Mouse (Mus musculus) MEL (cell line): ENCODE measurements around the gene Acss1. TPM values are rescaled to one million over a fixed set of nuclear protein-coding genes. Genes with fewer than 3 reads are reported as not detected.

Experiments used
- DNase-seq: peaks from one replicate; pipeline ENCODE4 v3.0.0; 2011; ENCODE audit warnings: low read depth, low spot score
- H3K27ac ChIP-seq: 2 replicates; pipeline ENCODE4 v1.5.1; 2012; ENCODE audit warnings: low read depth, mild to moderate bottlenecking, control low read depth, low read length, moderate library complexity; ENCODE audit not compliant: control insufficient read depth
- H3K27me3 ChIP-seq, 2 experiments: fragments of 150-350 bp in 1 of 2; sonication (generic) in 1 of 2; 2 replicates each; pipeline ENCODE4 v1.6.1; 2012; ENCODE audit warnings: low read length in 2 of 2, mild to moderate bottlenecking in 2 of 2, improper control_type of control experiment in 1 of 2, moderate library complexity in 1 of 2; ENCODE audit not compliant: insufficient read depth in 2 of 2, control insufficient read depth in 1 of 2
- H3K36me3 ChIP-seq, 2 experiments: 2 replicates each; pipeline ENCODE4 v1.6.1; 2012 to 2014; ENCODE audit warnings: low read length in 2 of 2, improper control_type of control experiment in 1 of 2, inconsistent platforms in 1 of 2, mild to moderate bottlenecking in 1 of 2; ENCODE audit not compliant: insufficient read depth in 2 of 2, control insufficient read depth in 1 of 2
- H3K4me1 ChIP-seq, 2 experiments: fragments of 150-350 bp in 1 of 2; sonication (generic) in 1 of 2; 2 replicates each; pipeline ENCODE4 v1.6.1; 2012; ENCODE audit warnings: low read length in 2 of 2, improper control_type of control experiment in 1 of 2, mild to moderate bottlenecking in 1 of 2; ENCODE audit not compliant: insufficient read depth in 2 of 2, control insufficient read depth in 1 of 2
- H3K4me3 ChIP-seq, 2 experiments: fragments of 150-350 bp in 1 of 2; sonication (generic) in 1 of 2; 2 replicates each; pipeline ENCODE4 v1.5.1; 2012; ENCODE audit warnings: low read depth in 2 of 2, low read length in 2 of 2, mild to moderate bottlenecking in 2 of 2, moderate library complexity in 2 of 2, control low read depth in 1 of 2, improper control_type of control experiment in 1 of 2; ENCODE audit not compliant: control insufficient read depth in 1 of 2, insufficient read depth in 1 of 2
- H3K79me2 ChIP-seq: 2 replicates; pipeline ENCODE4 v1.6.1; 2012; ENCODE audit warnings: mild to moderate bottlenecking, low read length, moderate library complexity; ENCODE audit not compliant: control insufficient read depth, poor library complexity, insufficient read depth
- H3K9ac ChIP-seq: 2 replicates; pipeline ENCODE4 v1.6.1; 2012; ENCODE audit warnings: low read depth, mild to moderate bottlenecking, control low read depth, low read length, moderate library complexity; ENCODE audit not compliant: control insufficient read depth, poor library complexity, severe bottlenecking
- H3K9me3 ChIP-seq: fragments of 150-350 bp; sonication (generic); replicated peaks from 2 replicates; pipeline ENCODE4 v1.6.1; 2012; ENCODE audit warnings: mild to moderate bottlenecking, low read length, improper control_type of control experiment, moderate library complexity; ENCODE audit not compliant: insufficient read depth
- CHD2 ChIP-seq: IDR thresholded peaks from 2 replicates; pipeline ENCODE4 v1.6.1; 2011; ENCODE audit warnings: low read length, improper control_type of control experiment
- EP300 ChIP-seq, 2 experiments: IDR thresholded peaks; 2 replicates each; pipeline ENCODE4 v1.6.1; 2011; ENCODE audit warnings: improper control_type of control experiment in 2 of 2, low read length in 2 of 2, low read depth in 1 of 2, mild to moderate bottlenecking in 1 of 2
- ETS1 ChIP-seq: IDR thresholded peaks from 2 replicates; pipeline ENCODE4 v1.6.1; 2012; ENCODE audit warnings: low read depth, mild to moderate bottlenecking, inconsistent platforms, low read length, improper control_type of control experiment, moderate library complexity
- GABPA ChIP-seq: IDR thresholded peaks from 2 replicates; pipeline ENCODE4 v1.6.1; 2012; ENCODE audit warnings: low read depth, mild to moderate bottlenecking, inconsistent platforms, low read length, improper control_type of control experiment, moderate library complexity
- GATA1 ChIP-seq: IDR thresholded peaks from 2 replicates; pipeline ENCODE4 v1.6.1; 2011; ENCODE audit warnings: low read depth, low read length, improper control_type of control experiment
- HCFC1 ChIP-seq: IDR thresholded peaks from 2 replicates; pipeline ENCODE4 v1.6.1; 2012; ENCODE audit warnings: low read depth, mild to moderate bottlenecking, inconsistent platforms, low read length, improper control_type of control experiment, moderate library complexity
- MAFK ChIP-seq: IDR thresholded peaks from 2 replicates; pipeline ENCODE4 v1.6.1; 2011; ENCODE audit warnings: low read depth, mild to moderate bottlenecking, low read length, improper control_type of control experiment, borderline replicate concordance
- MAX ChIP-seq: IDR thresholded peaks from 2 replicates; pipeline ENCODE4 v1.6.1; 2011; ENCODE audit warnings: low read length, improper control_type of control experiment
- MAZ ChIP-seq: IDR thresholded peaks from 2 replicates; pipeline ENCODE4 v1.6.1; 2012; ENCODE audit warnings: low read depth, mild to moderate bottlenecking, inconsistent platforms, low read length, improper control_type of control experiment
- MEF2A ChIP-seq: IDR thresholded peaks from 2 replicates; pipeline ENCODE4 v1.6.1; 2014; ENCODE audit warnings: low read depth, mild to moderate bottlenecking, inconsistent platforms, low read length, improper control_type of control experiment; ENCODE audit not compliant: poor library complexity, insufficient replicate concordance, severe bottlenecking; ENCODE audit errors: extremely low read depth
- MXI1 ChIP-seq: IDR thresholded peaks from 2 replicates; pipeline ENCODE4 v1.6.1; 2011; ENCODE audit warnings: mild to moderate bottlenecking, low read depth, low read length, improper control_type of control experiment
- MYB ChIP-seq: IDR thresholded peaks from 2 replicates; pipeline ENCODE4 v1.6.1; 2011; ENCODE audit warnings: mild to moderate bottlenecking, low read depth, low read length, improper control_type of control experiment
- MYC ChIP-seq: IDR thresholded peaks from 2 replicates; pipeline ENCODE4 v1.6.1; 2011; ENCODE audit warnings: low read depth, mild to moderate bottlenecking, low read length, improper control_type of control experiment, moderate library complexity
- POLR2A ChIP-seq, 2 experiments: IDR thresholded peaks; 2 replicates each; pipeline ENCODE4 v1.6.1; 2011 to 2012; ENCODE audit warnings: low read length in 2 of 2, mild to moderate bottlenecking in 2 of 2, control low read depth in 1 of 2, improper control_type of control experiment in 1 of 2, low read depth in 1 of 2, moderate library complexity in 1 of 2; ENCODE audit not compliant: control insufficient read depth in 1 of 2, insufficient read depth in 1 of 2, poor library complexity in 1 of 2
- RCOR1 ChIP-seq: IDR thresholded peaks from 2 replicates; pipeline ENCODE4 v1.6.1; 2012; ENCODE audit warnings: low read depth, mild to moderate bottlenecking, inconsistent platforms, low read length, improper control_type of control experiment
- SMC3 ChIP-seq: IDR thresholded peaks from 2 replicates; pipeline ENCODE4 v1.6.1; 2011; ENCODE audit warnings: low read depth, low read length, improper control_type of control experiment
- TAL1 ChIP-seq: IDR thresholded peaks from 2 replicates; pipeline ENCODE4 v1.6.1; 2012; ENCODE audit warnings: mild to moderate bottlenecking, inconsistent platforms, low read length, moderate library complexity, mixed read lengths
- TCF12 ChIP-seq: IDR thresholded peaks from 2 replicates; pipeline ENCODE4 v1.6.1; 2014; ENCODE audit warnings: low read depth, mild to moderate bottlenecking, inconsistent platforms, low read length, improper control_type of control experiment, moderate library complexity
- ZMIZ1 ChIP-seq: IDR thresholded peaks from 2 replicates; pipeline ENCODE4 v1.6.1; 2012; ENCODE audit warnings: low read depth, mild to moderate bottlenecking, inconsistent platforms, low read length, improper control_type of control experiment, moderate library complexity
- polyA plus RNA-seq, 2 experiments: library from polyadenylated mRNA; stranded (reverse) in 1 of 2; unstranded in 1 of 2; fragments of >175 nt in 1 of 2; fragments of >200 nt in 1 of 2; gene quantifications; 2 replicates each; pipeline versions ENCODE4 v1.2.1 to v1.2.4; 2012; ENCODE audit warnings: low replicate concordance in 2 of 2, low read depth in 1 of 2; ENCODE audit not compliant: insufficient read length in 2 of 2, insufficient read depth in 1 of 2, missing spikeins in 1 of 2
- total RNA-seq: library from RNA; depleted of rRNA; stranded (reverse); fragments of 300-350 nt; gene quantifications from 2 replicates; pipeline ENCODE4 v1.2.3, GENCODE M21; 2012

Acss1 gene
- total and polyA plus RNA-seq, 3 experiments: 10.2 to 22.6 TPM; not detected in 1

- H3K9me3 ChIP-seq: no peaks in the 10 kb centered on the region
- peak overlapping the region; percentile 27 for H3K9ac ChIP-seq
- no peaks in the 10 kb centered on the region for H3K27me3 ChIP-seq
- H3K27ac ChIP-seq: peak overlapping the region; percentile 64
- DNase-seq: peak; percentile 81
- H3K4me3 ChIP-seq: 0 out of 4 replicates have a peak overlapping the region, but pooled peaks of 1 of the 2 experiments have one; percentile 0
- TF ChIP-seq MAX (peak; percentile 38; the same call in 1 of the 2 replicates), ZMIZ1 (0 out of 2 replicates have a peak, but pooled peaks have one; percentile 29), MEF2A (no peak), GATA1 (peak; percentile 76), GABPA (no peak), CHD2 (no peak), MYB (peak; percentile 46; the same call in 1 of the 2 replicates), MXI1 (peak; percentile 29; the same call in 1 of the 2 replicates), TCF12 (peak; percentile 76), RCOR1 (peak; percentile 51; the same call in 1 of the 2 replicates), EP300 (IDR thresholded peaks at IDR 0.05; ENCODE audit: low read depth in 1 of 2, low read length in 2 of 2) (peak; percentile 68 to 79), TAL1 (peak; percentile 74), MAZ (0 out of 2 replicates have a peak, but pooled peaks have one; percentile 56), HCFC1 (no peak), ETS1 (peak; percentile 72), SMC3 (no peak), POLR2A (IDR thresholded peaks at IDR 0.05; ENCODE audit: control insufficient read depth in 1 of 2, insufficient read depth in 1 of 2, low read depth in 1 of 2, low read length in 2 of 2, poor library complexity in 1 of 2) (no peak), MAFK (peak; percentile 74; the same call in 1 of the 2 replicates), MYC (0 out of 2 replicates have a peak, but pooled peaks have one; percentile 25)
- peaks cover 0 to 34% of the 10 kb centered on the region in 2 experiments; a peak in 2 of 4 replicates for H3K36me3 ChIP-seq
- H3K79me2 ChIP-seq: no peaks in the 10 kb centered on the region; the same call in 1 of the 2 replicates
- peaks cover 19 to 42% of the 10 kb centered on the region in 2 experiments for H3K4me1 ChIP-seq
Observed at GRCm38 (mm10) chr2:150665534-150666451, 2.5 kb downstream of the Acss1 start.
